Mouse (Mus musculus) midbrain, postnatal 0 days (tissue): ENCODE data around the gene Smarcb1. TPM values are rescaled to one million over a fixed set of nuclear protein-coding genes. Genes with fewer than 3 reads are reported as not detected.
"Not testable (repeated sequence)": the region's sequence is repeated elsewhere in the genome, so short reads cannot be mapped to it uniquely, and the experiment has no call there.

Experiments
- ATAC-seq: fragments of 200-750 bp; cut with Nextera tagmentation; 2 replicates; pipeline ENCODE4 v1.8.0; 2017; ENCODE audit warnings: moderate number of reproducible peaks, mild to moderate bottlenecking, moderate TSS enrichment, moderate library complexity; ENCODE audit not compliant: low FRiP score
- DNase-seq: peaks from one replicate; pipeline ENCODE4 v3.0.0-alpha.2; 2015; ENCODE audit warnings: low spot score
- H3K27ac ChIP-seq: fragments of 300-500 bp; sonication (generic); 2 replicates; pipeline ENCODE4 v1.5.1; 2014; ENCODE audit warnings: low read depth, mild to moderate bottlenecking, low read length, mixed read lengths
- H3K27me3 ChIP-seq: fragments of 300-500 bp; sonication (generic); 2 replicates; pipeline ENCODE4 v1.6.1; 2014; ENCODE audit warnings: low read length, control low read depth, mixed read lengths; ENCODE audit not compliant: insufficient read depth
- H3K36me3 ChIP-seq: fragments of 300-500 bp; sonication (generic); 2 replicates; pipeline ENCODE4 v1.6.1; 2014; ENCODE audit warnings: low read length, control low read depth, mixed read lengths; ENCODE audit not compliant: insufficient read depth
- H3K4me1 ChIP-seq: fragments of 300-500 bp; sonication (generic); 2 replicates; pipeline ENCODE4 v1.6.1; 2014; ENCODE audit warnings: mild to moderate bottlenecking, control low read depth, antibody characterized with exemption, low read length, mixed read lengths; ENCODE audit not compliant: insufficient read depth
- H3K4me2 ChIP-seq: fragments of 300-500 bp; sonication (generic); 2 replicates; pipeline ENCODE4 v1.6.1; 2014; ENCODE audit warnings: low read depth, mild to moderate bottlenecking, low read length, mixed read lengths; ENCODE audit not compliant: poor library complexity, severe bottlenecking
- H3K4me3 ChIP-seq: fragments of 300-500 bp; sonication (generic); 2 replicates; pipeline ENCODE4 v1.5.1; 2014; ENCODE audit warnings: low read depth, mild to moderate bottlenecking, low read length, moderate library complexity
- H3K9ac ChIP-seq: fragments of 300-500 bp; sonication (generic); replicated peaks from 2 replicates; pipeline ENCODE4 v1.6.1; 2014; ENCODE audit warnings: mild to moderate bottlenecking, low read length, moderate library complexity, mixed read lengths; ENCODE audit not compliant: poor library complexity, severe bottlenecking
- H3K9me3 ChIP-seq: fragments of 300-500 bp; sonication (generic); 2 replicates; pipeline ENCODE4 v1.6.1; 2016; ENCODE audit warnings: low read length, control low read depth
- CTCF ChIP-seq: IDR thresholded peaks from 2 replicates; pipeline ENCODE4 v1.5.1; 2016; ENCODE audit warnings: antibody characterized with exemption, mild to moderate bottlenecking
- WGBS: fragments of 180-500 bp; shearing (Covaris S2); extraction: QIAGEN DNeasy Blood & Tissue Kit; methylation state at CpG from one replicate; pipeline ENCODE4 v1.1.7; 2014; 5-methylcytosine and 5-hydroxymethylcytosine counted together
- polyA plus RNA-seq: library from polyadenylated mRNA; unstranded; fragments of >200 nt; fragmentation: Nextera tagmentation; extraction: Ambion mirVana; gene quantifications from 2 replicates; pipeline ENCODE4 v1.2.1, GENCODE M21; 2015
- total RNA-seq: library from RNA; depleted of rRNA; stranded (reverse); fragments of >200 nt; gene quantifications from 2 replicates; pipeline ENCODE4 v1.2.3, GENCODE M21; 2014

Gene Smarcb1
- total and polyA plus RNA-seq, 2 experiments from 2014 or later = 147 to 205 TPM

DNA sequence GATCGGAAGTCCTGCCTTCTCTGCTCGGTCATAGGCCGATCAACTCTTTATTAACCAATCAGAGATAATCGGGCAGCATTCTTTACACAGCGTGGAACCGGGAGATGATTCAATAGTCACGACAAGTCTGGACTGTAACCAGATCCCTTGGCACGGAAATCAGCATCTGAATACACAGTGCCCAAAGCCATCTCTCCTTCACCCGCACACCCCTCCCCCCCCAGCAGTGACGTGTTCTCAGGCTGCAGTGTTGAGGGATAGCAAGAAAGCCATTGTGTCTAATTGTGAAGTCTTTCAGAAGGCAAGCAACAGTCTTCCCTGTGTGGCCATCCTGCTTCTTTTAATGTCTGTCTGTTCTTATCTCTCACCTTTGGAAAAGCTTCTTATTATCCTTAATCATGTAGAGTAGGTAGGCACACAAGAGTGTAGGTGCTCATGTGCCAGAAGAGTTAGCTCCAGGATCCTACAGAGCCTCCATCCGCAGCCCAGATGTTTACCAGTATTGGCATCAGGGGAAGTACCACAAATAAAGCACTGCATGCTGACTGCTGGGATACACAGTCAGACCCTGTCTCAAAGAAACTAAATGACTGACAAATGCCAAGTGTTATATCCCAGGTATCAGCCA, 48.4 kb downstream of the Smarcb1 start:
- Histone ChIP-seq H3K9me3 (no peaks in the 10 kb centered on the region), H3K4me3 (peak overlapping the region; percentile 31), H3K4me2 (peak overlapping the region; percentile 67), H3K27me3 (no peaks in the 10 kb centered on the region), H3K4me1 (peaks cover 4% of the 10 kb centered on the region; the same call in 1 of the 2 replicates), H3K27ac (peak overlapping the region; percentile 78), H3K9ac (peak overlapping the region; percentile 55), H3K36me3 (no peaks in the 10 kb centered on the region)
- ATAC-seq (peak; percentile 98), DNase-seq (peak; percentile 98)
- under 1% methylated on average over 11 of the region's 11 CpGs for WGBS
- TF ChIP-seq CTCF = no peak

DNA sequence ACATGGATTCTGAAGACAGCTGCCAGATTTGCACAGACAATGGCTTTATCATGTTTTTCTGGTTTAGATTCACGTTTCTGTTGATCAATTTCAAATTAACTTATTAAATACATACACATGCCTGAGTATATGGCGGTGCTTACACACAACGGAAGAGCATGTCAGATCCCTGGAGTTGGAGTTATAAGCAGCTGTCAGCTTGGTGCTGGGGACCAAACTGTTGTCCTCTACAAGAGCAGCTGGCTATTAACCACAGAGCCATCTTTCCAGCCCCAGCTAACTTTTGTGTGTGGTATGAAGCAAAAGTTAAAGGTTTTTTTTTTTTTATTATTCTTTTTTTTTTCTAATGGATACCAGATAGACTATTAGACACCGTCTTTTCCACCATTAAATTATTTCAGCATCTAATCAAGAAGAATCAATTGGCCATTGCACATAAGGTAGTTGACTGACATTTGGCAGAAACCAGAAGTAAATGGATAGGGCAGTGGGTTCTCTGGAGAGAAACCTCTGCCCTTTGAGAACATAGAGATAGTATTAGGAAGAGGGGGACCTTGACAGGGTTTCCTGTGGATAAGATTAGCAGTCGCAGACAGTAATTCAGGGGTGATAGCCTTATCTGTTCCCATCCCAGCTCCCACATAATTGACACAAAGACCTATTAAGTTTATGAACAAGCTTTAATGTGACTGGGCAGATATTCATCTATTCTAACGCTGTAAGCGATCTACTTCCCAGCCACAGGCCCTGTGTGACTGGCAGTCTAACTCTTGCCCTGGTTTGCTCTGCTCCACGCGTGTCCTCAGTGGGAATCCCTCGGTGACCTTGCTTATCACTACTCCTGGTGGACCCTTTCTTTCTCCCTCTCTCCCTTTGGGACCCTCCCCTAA, 49.1 kb downstream of the Smarcb1 start:
- no peak for DNase-seq
- H3K27me3 ChIP-seq = no peaks in the 10 kb centered on the region
- no peak for ATAC-seq
- TF ChIP-seq CTCF = no peak
- H3K4me1 ChIP-seq = peaks cover 4% of the 10 kb centered on the region; the same call in 1 of the 2 replicates
- no peaks in the 10 kb centered on the region for H3K36me3 ChIP-seq
- H3K4me3 ChIP-seq = peak overlapping the region; percentile 31
- H3K9me3 ChIP-seq = no peaks in the 10 kb centered on the region
- H3K9ac ChIP-seq = peak overlapping the region; percentile 55; the same call in 1 of the 2 replicates
- peak overlapping the region; percentile 67 for H3K4me2 ChIP-seq
- 34% methylated on average over 10 of the region's 10 CpGs for WGBS
- peak overlapping the region; percentile 78; the same call in 1 of the 2 replicates for H3K27ac ChIP-seq

DNA sequence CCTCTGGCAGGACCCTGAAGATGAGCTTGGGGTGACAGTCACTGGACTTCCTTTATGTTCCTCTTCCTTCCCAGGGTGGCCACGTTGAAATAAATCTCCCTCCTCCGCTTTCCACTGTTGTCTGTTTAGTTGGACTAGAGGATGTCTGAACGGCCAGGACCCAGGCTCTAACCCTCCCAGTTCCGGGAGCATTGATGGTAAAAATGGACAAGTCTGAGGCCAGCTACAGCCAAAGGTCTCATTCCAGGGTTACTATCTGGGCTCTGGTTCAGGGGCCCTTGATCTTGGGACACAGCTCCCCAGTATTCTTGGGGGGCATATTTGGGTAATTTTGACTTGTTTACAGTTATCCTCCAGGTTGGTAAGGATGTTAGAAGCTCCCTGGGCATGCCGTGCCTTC, 59.8 kb downstream of the Smarcb1 start:
- Histone ChIP-seq H3K9ac (no peak overlapping the region), H3K4me1 (peaks cover 9% of the 10 kb centered on the region; the same call in 1 of the 2 replicates), H3K27ac (no peak overlapping the region), H3K27me3 (no peaks in the 10 kb centered on the region), H3K4me2 (no peak overlapping the region), H3K36me3 (peaks cover 7% of the 10 kb centered on the region; the same call in 1 of the 2 replicates), H3K4me3 (no peak overlapping the region), H3K9me3 (no peaks in the 10 kb centered on the region)
- 45% methylated on average over 5 of the region's 5 CpGs for WGBS
- ATAC-seq (no peak), DNase-seq (no peak)
- no peak for TF ChIP-seq CTCF

DNA sequence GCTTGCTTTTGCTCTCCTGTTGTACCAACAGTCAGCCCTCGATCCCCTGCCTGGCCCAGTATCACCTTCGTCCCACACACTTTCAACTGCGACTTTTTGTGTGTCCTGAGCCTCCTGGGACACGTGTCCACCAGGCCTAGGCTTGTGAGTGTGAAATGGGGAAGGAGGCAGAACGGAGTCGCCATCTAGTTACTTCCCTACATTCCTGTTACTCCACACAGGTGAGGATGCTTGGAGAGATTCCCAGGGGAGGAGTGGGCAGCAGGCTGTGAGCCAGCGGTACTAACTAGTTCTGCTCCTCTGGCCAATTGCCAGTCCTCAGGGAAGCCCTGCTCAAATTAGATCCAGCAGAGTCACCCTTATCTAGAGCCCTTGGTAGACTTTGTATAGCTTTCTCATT, 60.7 kb downstream of the Smarcb1 start:
- WGBS = 14% methylated on average over 7 of the region's 7 CpGs
- H3K27me3 ChIP-seq = no peaks in the 10 kb centered on the region
- H3K9me3 ChIP-seq = no peaks in the 10 kb centered on the region
- no peak for TF ChIP-seq CTCF
- H3K36me3 ChIP-seq = peaks cover 15% of the 10 kb centered on the region; the same call in 1 of the 2 replicates
- ATAC-seq (no peak), DNase-seq (no peak)
- peak overlapping the region; percentile 49; the same call in 1 of the 2 replicates for H3K4me3 ChIP-seq
- peak overlapping the region; percentile 64 for H3K4me2 ChIP-seq
- H3K27ac ChIP-seq = peak overlapping the region; percentile 39; the same call in 1 of the 2 replicates
- peaks cover 9% of the 10 kb centered on the region; the same call in 1 of the 2 replicates for H3K4me1 ChIP-seq
- 0 out of 2 replicates have a peak overlapping the region, but pooled peaks have one; percentile 9 for H3K9ac ChIP-seq

DNA sequence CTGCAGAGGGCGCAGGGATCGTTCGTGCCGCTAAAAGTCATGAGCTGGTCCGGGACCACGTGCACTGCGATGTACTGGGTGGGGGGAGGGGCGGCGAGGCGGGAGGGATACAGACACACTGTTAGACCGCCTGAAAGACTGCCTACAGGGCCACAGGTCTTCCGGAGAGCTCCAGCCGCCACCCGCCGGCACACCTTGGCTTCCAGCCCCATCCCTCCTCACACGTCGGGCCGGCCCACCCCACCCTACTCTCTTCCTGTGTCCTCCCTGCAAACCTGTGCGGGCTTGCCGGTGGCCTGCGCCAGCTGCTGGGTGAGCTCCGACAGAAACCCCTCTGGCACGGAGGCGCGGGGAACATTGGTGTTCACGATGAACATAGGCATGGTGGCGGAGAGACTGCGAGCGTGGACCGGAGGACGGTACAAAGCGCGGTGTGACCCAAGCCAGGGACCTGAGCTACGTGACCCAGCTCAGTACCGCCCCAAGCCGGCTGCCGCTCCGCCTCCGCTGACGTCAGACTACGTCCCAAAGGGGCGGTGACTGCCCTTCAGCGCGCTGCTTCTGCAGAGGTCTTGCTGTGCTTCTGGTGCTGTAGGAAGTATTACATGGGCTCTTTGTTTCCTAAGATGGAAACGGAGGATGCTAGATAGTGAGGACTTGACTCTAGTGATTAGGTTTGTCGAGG, 61.5 kb downstream of the Smarcb1 start, which contains the start of gene Mif:
Gene Mif (minus strand): TSS at position 455 of the 685 bp plus-strand sequence.
- peak within 1 kb of the TSS; percentile 64 for H3K4me2 ChIP-seq
- H3K9me3 ChIP-seq, H3K4me1 ChIP-seq, H3K27me3 ChIP-seq: not testable (repeated sequence)
- peaks cover 15% of the 10 kb centered on the region; the same call in 1 of the 2 replicates for H3K36me3 ChIP-seq
- ATAC-seq (peak; percentile 95), DNase-seq (peak; percentile 94)
- WGBS = under 1% methylated on average over 39 of the region's 46 CpGs
- H3K27ac ChIP-seq = peak within 1 kb of the TSS; percentile 86
- H3K9ac ChIP-seq = peak within 1 kb of the TSS; percentile 80
- H3K4me3 ChIP-seq = peak within 1 kb of the TSS; percentile 49
